Mouse (Mus musculus) granulocyte monocyte progenitor cell, adult 5-6 weeks (primary cell): ENCODE data around the gene Slc25a39. TPM values are rescaled to one million over a fixed set of nuclear protein-coding genes. Genes with fewer than 3 reads are reported as not detected.
A peak's percentile ranks its signal among the peaks of the same experiment; 100 is the strongest.
"Not testable (repeated sequence)": the region's sequence is repeated elsewhere in the genome, so short reads cannot be mapped to it uniquely, and the experiment has no call there.

Experiments
- ATAC-seq: replicated peaks from 2 replicates; pipeline ENCODE4 v1.8.0; 2016; ENCODE audit warnings: mild to moderate bottlenecking, moderate TSS enrichment, inconsistent platforms; ENCODE audit not compliant: poor library complexity, severe bottlenecking
- total RNA-seq, 2 experiments: library from RNA; stranded (forward) in 1 of 2; stranded (reverse) in 1 of 2; fragments of 200-712, 200-1000 nt in 1 of 2; fragments of >200 nt in 1 of 2; fragmentation: Nextera tagmentation in 1 of 2; gene quantifications; 2 replicates each; pipeline ENCODE4 v1.2.3; 2014 to 2017

Gene Slc25a39
- total RNA-seq, 2 experiments from 2014 or later = 51.4 to 99.0 TPM

DNA sequence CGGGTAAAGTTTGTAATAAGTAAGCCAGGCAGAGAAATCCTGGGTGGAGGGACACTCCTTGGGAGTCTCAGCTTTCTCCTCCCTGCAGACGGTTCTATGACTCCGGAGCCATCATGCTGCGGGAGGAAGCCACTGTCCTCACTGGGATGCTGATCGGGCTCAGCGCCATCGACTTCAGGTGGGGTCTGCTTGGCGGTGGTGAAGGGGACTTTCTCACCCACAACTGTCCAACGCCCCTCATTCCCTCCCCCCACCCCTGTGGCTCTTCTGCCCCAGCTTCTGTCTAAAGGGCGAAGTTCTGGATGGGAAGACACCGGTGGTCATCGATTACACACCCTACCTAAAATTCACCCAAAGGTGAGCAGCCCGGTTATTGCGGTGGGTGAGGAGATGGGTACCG, 8.6 kb downstream of the Slc25a39 start:
- ATAC-seq = no peak

- ATAC-seq = no peak
These were observed 9.5 kb downstream of the Slc25a39 start for GRCm38 (mm10) chr11:102398007-102398825.

DNA sequence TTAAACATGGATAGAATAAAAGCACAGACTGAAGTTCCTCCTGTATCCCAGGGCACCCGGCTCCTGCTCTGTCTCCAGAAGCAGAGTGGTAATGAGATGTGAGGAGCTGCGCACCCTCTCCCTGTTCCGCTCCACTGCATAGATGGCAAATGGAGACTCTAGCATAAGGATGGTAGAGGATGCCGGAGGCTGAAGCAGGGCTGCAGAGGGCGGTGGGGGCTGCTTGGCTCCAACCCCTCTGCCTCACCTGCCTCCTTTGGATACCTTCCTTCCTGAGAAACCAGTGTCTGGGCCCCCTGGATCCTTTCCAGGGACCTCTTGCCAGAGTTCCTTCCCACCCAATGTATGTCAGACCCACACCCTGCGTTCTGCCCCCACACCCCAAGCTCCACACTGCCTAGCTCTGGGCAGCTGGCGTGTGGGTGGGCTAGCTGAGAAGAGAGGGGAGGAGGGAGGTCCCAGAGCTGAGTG, 11.0 kb downstream of the Slc25a39 start:
- no peak for ATAC-seq

DNA sequence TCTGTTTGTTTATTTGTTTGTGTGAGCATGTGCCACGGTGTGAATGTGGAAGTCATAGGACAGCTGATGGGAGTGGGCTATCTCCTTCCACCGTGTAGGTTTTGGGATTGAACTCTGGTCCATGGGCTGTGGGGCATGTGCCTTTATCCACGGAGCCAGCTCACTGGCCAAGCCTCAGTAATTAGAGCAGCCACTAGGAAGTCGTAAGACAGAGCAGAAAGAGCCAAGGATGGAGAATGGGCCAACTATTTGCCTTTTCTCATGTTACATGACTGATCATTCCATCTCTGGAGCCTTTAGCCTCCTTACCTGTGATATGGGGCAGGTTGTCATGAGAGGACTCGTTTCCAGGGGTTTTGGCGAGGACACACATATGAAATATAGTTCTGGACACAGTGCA, 11.5 kb downstream of the Slc25a39 start:
- ATAC-seq = no peak

- ATAC-seq = no peak
These were observed 12.5 kb downstream of the Slc25a39 start for GRCm38 (mm10) chr11:102395250-102395649.

- no peak for ATAC-seq
These were observed 13.2 kb downstream of the Slc25a39 start for GRCm38 (mm10) chr11:102394421-102395124.

DNA sequence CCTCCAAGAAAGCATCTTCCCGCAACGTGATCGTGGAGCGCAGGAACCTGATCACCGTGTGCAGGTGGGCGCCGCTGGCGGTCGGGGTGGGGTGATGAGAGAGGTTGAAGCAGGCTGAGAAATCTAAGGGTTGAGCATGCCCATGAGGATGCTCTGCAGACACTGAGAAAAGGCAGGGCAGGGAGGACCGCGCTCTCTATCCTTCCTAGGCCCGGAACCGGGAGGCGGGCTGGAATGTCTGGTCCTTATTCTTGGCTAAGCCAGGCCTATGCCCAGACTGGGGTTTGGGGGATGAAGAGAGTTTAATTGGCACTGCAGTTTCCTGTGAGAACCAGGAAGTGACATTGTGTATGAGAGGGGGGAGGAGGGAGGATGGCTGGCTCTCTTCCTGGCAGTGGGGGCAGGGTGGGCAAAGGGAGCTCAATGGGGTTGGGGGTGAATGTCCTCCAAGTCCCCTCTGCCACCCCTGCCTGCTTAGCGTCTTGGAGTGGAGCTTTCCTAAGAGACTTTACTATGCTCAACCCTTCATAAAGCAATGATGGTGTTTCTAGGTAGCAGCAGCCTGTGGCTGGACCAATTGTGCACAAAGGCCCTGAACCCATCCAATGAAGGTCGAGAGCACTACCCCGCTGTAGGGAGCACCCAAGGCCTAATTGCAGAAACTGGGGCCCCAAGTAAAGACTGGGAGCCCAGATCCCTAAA, 13.9 kb downstream of the Slc25a39 start:
- no peak for ATAC-seq

- peak; percentile 87 for ATAC-seq
These were observed 14.5 kb downstream of the Slc25a39 start, which contains the start of gene Rundc3a for GRCm38 (mm10) chr11:102393238-102393634. TSS of gene Rundc3a (plus strand) at chr11:102393403.

- no peak for ATAC-seq
These were observed 15.1 kb downstream of the Slc25a39 start for GRCm38 (mm10) chr11:102392441-102393237.

- ATAC-seq = not testable (repeated sequence)
These were observed 18.3 kb downstream of the Slc25a39 start for GRCm38 (mm10) chr11:102389436-102389835.

- ATAC-seq = no peak
These were observed 21.6 kb downstream of the Slc25a39 start for GRCm38 (mm10) chr11:102386121-102386520.

GRCm38 (mm10) chr11:102385075-102385474, 22.7 kb downstream of the Slc25a39 start:
- no peak for ATAC-seq

GRCm38 (mm10) chr11:102384418-102384817, 23.3 kb downstream of the Slc25a39 start:
- ATAC-seq = no peak

GRCm38 (mm10) chr11:102383365-102384136, 24.2 kb downstream of the Slc25a39 start:
- no peak for ATAC-seq

DNA sequence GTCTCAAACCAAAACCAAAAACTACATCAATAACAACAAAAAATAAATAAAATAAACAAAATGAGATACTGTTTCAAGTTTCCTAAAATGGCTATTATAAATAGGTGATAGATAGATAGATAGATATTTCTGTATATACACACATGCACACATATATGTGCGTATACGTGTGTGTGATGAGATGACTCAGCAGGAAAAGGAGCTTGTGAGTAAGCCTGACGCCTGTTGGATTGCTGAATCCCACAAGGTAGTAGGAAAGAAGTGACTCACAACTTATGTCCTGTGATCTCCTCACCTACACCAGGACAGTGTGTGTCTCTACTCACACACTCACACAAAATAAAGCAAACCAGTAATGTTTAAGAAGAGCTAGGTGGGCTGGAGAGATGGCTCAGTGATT, 25.0 kb downstream of the Slc25a39 start:
- no peak for ATAC-seq

DNA sequence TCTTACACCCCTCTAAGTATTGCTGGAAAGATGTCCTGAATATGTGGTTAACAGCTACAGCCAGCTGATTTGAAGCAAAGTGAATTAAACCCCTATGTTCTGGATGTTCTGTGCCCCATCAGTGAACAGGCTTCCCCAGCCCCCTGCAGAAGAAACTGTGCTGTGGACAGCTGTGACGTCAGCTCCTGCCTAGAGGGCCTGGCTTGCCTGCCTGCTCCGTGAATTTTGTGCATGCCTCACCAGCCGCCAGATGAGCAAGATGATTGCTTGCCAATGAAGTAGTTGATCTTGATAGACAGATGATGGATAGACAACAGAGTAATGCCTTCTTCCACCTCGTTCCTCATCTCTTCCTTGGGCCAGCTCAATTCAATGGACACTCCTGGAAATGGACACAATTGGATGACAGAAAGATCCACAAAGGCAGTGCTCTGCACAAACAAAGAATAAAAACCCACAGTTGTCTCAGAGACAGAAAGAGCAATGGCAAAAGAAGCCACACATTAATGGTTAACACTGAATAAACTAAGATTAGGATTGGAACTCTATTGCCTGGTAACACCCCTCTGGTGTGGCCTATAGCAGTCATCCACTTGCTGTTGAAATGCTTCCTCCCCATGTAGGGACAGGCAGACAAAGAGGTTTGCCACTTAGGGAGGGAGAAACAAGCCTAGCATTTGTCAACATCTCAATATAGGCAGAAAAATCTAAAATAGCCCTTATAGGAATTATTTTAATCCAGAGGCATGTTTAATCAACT, 26.2 kb downstream of the Slc25a39 start:
- ATAC-seq = no peak

- no peak for ATAC-seq
These were observed 27.7 kb downstream of the Slc25a39 start for GRCm38 (mm10) chr11:102380091-102380490.

- no peak for ATAC-seq
These were observed 30.6 kb downstream of the Slc25a39 start for GRCm38 (mm10) chr11:102377186-102377585.
